Mouse (Mus musculus) activated CD4-positive, CD25-positive, alpha-beta regulatory T cell, adult 4 months (primary cell): Measurements from ENCODE around the gene Pxdn. TPM values are rescaled to one million over a fixed set of nuclear protein-coding genes. Genes with fewer than 3 reads are reported as not detected.

Experiments
- ATAC-seq: one replicate; pipeline ENCODE4 v1.8.0; 2017
- polyA plus RNA-seq, 2 experiments: library from polyadenylated mRNA; unstranded; fragments of 100-300 nt; shearing (Covaris generic); gene quantifications; one replicate each; pipeline ENCODE4 v1.2.1; 2017

Gene Pxdn
- polyA plus RNA-seq = not detected

DNA sequence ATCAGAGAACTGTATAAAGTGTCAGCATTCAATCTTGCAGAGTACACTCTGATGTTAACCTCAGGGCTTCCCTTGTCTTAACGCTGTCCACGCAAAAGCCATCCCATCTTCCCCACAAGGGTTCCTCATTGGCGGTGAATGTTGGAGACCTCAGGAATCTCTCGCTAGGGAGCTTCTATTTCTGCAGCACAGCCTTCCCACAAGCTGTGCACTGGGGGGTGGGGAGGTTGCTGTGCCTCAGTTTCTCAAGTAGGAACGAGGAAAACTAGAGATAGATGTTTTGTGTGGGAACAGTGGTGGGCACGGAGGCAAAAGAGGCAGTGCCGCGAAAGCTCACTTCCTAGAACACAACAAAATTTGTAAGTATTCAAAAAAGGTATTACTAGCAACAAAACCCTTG, at the start of gene Pxdn:
Gene Pxdn, plus strand, starts transcription at position 301 of the 400 bp plus-strand sequence.
- ATAC-seq = no peak

DNA sequence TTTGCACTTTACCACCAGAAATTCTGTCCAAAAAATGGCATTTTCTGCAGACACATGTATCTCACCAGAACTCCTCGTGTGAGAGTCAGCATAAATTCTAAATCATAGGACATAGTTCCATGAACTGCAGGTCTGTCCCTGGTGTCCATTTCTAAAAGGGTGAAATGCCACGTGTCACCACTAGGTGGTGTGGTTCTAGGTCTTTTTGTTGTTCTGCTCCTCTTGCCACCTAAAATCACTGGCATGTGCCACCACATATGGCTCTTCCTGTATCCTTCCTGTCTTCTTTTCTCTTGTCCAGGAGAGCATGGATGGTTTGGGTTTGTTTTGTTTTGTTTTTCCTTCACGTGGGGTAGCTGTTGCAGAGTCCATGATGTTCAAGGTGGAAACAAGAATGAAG, 42.7 kb upstream of the Pxdn start:
- no peak for ATAC-seq

DNA sequence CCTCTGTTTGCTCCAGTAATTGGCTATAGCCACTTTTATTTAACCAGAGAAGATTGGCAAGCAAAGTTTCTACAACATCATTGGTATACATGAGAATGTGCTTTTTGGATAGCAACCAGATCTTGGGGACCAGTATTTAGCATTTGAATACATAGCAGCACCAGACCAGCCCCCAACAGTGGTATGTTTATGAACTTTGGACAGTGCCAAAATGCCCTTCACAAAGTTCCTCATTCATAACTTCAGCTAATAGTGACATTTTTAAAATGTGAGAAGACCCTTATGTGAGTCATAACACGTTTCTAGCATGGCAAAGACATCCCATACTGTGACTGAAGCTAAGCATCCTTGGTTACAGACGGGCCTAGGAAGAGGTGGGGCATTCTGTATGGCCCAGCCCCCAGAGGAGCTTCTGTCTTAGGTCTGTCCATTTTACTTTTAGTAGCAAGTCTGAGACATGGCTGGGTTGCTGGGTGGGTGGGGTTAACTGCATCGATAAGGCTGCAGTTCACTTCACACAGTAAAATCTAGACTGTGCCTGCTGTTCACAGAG, 39.8 kb upstream of the Pxdn start:
- ATAC-seq = no peak

DNA sequence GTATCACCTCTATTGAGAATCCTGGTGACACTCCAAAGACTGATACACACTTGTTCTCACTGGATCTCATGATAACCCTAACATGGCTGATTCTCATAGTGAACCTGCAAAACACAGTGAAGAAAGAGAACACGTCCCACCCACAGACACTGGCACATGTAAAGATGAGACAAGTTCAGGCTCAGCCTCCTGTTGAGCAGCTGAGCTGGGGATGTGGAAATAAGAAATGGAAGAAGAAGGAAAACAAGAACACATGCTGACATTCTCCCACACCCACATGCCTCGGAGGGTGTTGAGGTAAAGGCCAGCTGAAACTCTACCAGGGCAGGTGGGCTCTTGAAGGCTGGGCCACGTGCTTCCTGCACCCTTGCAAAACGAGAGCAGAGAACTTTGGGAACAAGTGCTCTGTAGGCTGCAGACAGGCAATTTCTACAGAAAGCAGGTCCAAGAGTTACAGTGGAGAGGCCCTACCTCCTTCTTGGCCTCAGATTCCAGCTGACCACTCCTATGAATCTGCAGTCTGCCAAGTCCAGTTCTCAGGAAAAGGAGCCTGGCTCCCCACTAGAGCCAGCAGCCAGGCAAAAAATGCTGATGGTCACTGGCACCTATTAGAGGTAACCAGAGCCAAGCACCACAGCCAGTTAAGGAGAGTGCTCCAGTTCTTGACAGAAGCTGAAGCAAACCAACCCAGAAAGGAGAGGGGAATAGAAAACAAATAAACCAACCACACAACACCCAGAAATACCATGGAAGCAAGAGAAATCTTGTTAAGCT, 33.1 kb upstream of the Pxdn start:
- no peak for ATAC-seq

DNA sequence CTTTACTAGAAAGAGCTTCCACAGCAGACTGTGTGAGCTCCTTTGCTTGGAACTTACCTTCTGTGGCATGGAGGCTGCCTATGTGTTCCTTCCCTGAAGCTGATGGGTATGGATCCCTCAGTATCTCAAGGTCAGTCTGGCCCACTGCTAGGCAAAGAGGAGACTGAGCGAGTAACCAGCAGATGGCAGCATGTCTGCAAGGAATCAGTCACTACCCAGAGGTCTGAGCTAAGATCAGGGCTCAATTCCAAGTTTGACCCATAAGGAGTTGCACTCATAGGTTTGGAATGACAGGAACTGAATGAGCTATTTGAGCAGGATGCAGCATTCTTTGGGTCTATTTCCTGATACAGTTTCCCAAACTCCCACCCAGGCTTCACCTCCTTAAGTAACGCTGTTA, 30.4 kb upstream of the Pxdn start:
- no peak for ATAC-seq

DNA sequence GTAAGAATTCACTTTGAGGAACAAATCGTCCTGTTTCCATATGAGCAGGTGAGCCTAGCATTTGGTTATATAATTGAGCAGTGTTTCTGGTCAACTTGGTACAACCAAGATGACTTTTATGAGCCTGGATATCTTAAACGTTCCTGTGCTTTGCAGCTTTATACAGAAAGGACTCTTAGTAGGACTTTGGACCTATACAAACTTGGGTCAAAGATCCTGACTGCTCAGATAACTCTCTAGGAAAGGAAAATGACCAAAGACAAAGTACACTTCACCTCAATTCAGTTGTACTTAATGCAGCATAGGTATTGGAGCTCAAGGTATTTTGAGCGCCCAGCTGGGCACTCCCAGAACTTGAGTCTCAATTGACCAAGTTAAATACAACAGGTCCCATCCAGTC, 21.3 kb upstream of the Pxdn start:
- no peak for ATAC-seq

DNA sequence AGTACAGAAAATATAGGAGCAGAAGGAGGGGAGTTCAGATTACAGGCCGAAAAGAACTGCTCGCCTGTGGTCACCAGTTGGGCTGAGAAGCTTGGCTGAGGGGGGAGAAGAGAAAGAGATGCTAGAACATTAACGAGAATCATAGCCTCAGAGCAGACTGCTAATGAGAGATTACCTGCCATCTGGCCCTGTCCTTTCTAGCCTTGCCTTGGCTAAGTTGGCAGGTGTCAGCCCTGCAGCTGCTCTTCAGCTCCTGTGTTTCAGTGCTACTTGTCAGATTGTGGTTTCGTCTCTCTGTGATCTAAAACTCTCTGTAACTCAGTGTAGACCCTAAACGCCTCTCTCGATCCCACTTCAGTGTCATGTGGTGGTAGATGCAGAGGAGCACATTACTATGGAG, 20.6 kb upstream of the Pxdn start:
- no peak for ATAC-seq

DNA sequence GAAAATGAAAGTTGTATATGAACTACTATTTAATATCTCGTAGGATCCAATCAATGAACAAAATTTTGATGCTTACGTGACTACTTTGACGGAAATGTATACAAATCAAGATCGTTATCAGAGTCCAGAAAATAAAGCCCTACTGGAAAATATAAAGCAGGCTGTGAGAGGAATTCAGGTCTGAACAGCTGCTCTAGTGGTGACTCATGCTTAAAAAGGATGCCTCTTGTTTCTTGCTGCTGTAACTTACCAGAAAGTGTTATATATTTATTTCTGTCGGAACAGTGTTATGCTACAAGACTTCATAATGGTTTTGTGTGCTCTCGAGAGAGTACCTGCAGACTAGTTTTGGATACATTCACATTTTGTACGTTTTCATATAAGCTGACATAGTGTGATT, 17.1 kb upstream of the Pxdn start:
- ATAC-seq = no peak

DNA sequence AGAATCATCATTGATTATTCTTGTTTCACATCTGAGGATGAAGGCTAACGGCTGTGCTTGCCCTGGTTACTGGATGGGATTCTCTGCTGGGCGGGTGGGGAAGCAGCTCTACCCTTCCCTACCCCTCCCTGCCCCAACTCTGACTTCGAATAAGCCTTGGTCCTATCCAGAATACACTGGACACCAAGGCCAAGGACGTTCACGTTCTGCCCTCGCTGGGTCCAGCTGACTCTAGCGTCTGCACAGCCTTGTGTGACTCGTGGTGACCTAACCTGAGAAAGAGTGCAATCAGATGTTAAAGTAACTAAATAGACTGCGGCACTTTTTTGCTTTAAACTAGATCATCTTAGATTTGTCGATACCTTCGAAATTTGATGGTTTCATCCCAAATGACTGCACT, 15.9 kb upstream of the Pxdn start:
- ATAC-seq = no peak

DNA sequence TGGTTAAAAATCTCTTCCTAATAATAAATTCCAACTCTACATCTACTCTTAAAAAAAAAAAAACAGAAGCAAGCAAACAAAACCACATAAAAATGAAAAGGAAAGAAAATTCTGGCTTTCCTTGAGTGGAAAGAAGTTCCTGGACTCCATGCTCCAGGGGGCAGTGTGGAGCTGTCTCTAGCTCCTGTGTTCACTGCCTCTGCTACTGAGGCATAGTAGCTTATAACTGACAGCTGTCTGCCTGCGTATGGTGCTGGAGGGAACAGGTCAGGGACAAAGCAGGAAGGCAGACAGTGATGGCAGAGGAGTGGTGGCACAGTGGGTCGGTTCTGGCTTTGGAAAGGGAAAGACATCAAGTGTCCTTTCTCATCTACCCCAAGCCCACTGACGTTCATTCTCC, 10.5 kb upstream of the Pxdn start:
- ATAC-seq = no peak

DNA sequence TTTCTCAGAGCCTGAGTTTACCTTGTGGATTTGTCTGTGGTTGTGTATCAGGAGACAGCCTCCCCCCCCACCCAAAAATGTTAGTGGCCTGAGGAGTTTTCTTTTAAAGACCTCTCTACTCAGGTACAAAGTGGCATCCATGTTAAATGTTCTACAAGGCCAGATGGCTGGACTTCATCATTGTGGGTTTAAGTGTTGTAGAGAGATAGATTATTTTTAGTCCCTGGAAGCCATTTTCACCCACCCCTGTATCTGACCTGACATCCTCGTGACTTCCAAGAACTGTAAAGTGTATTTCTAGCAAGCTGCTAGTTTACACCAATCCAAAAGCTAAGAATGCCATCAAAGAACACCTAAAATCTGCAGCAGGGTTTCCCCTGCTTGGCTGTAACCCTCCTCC, 6.8 kb upstream of the Pxdn start:
- no peak for ATAC-seq

DNA sequence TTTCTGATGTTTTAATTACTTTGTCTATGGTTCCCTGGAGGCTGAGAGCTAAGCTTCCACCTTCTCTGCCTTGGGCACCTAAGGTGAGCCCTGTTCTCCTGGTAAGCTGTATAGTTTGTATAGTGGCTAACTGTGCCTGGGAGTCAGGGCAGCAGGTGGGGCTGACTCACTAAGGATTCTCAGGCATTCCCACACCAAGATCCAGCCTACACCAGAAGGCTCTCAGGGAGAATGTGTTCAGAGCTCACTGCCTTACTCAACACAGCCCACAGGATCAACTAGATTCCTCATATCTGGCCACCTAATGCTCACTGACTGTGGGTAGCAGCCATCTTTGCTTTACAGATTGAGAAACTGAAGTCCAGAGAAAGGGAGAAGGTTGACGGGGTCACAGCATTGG, 4.5 kb upstream of the Pxdn start:
- no peak for ATAC-seq

DNA sequence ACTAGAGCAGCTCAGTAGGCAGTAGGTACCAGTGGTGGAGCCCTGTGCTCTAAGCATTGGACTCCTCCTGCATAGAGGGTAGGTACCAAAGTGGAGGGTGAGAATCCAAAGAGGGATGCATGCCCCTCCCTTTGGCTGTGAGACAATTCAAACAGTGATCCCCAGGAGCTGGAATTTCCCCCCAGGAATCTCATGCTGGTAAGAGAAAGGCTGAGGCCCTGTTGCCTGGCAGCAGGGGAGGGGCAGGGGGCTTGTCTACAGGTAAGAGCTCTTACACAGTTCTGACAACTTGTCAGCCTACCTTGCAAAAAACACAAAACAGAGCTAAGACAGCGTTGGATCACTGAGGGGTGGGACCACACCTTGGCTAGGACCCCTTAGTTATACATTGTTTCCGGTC, 3.9 kb upstream of the Pxdn start:
- no peak for ATAC-seq

DNA sequence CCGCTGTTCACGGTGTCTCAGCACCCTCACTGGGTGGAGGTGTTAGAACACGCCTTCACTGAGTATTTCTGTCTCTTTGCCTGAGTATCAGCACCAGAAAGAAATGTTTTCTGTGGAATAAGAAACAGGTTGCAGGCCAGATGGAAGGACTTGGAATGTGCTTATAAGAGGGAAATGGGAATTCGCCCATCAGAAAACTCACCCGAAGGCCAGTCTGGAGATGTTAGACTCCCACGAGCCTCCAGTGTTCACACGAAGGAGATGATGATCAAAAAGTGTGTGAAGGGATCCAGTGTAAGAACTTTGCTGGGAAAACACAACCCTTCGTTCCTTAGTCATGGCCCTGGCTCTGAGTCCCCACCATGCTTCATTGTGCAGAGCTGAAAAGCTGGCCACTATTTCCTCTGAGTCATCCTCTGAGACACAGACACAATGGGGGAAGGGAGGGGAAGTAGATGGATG, 3.3 kb upstream of the Pxdn start:
- no peak for ATAC-seq

DNA sequence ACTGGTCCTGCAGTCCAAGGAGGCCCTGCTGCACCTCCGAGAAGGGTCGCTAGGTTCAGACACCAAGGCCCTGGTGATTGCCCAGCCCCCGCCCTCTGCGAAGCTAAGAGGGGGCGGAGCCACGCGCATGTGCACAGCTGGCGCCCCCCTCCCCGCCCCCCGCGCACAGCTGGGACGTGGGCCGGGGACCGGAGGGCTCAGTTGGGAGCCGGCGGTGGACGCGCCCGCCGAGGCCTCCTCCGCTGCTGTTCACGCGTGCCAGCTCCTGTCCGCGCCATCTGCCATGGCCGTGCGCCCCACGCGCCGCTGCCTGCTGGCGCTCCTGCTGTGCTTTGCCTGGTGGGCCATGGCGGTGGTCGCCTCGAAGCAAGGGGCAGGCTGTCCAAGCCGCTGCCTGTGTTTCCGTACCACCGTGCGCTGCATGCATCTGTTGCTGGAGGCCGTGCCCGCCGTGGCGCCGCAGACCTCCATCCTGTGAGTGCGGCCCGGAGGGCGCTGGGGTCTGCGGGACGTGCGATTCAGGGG, 505 bp downstream of the Pxdn start:
- ATAC-seq = no peak

DNA sequence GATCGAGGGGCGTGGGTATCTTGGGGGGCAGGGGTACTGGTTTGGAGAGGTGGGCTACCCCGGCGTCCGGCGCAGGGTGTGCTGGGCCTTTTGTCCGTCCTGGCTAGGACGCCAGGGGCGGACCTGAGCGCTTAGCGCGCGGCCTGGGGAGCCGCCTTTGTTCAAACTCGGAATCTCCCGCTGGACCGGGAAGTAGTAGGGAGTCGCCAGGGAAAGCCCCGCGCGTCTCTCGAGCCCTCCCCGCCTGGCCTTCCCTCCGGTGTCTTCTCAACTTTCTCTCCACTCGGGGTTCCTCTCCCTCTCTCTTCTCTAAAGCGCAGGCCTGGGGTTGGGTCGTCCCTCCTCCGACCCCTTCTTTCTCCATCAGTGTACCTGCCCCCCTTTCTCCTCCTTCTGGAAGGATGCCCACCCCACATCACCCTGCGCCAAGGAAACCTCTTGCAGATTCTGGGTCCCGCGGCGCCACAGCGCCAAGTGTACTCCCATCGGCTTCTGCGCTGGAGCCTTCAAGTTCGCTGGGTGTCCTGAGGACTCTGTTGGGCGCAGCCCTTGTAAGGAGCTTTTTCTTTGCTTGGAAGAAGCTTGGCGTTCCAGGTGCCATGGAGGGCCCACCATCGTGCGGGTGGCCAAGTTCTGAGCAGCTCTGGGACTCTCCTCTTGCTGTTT, 1.1 kb downstream of the Pxdn start:
- ATAC-seq = no peak

DNA sequence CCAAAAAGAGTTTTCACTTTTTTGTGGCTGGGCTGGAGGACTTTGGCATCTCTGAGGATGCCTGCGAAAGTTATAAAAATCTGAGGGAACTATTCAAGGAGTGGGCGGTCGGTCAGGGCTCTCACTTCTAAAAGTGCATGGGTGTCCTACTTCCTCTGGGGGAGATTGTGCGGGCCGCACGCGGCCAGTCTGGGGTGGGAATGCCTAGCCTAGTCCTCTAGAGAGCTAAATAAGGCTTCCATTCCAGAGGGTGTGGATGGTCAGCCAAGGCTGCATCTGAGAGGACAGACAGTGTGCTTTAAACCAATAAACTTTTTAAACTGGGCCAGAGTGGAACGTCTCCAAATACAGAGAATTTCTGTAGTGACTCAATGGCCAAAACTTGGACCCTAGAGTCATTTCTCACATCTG, 1.9 kb downstream of the Pxdn start:
- ATAC-seq = no peak

DNA sequence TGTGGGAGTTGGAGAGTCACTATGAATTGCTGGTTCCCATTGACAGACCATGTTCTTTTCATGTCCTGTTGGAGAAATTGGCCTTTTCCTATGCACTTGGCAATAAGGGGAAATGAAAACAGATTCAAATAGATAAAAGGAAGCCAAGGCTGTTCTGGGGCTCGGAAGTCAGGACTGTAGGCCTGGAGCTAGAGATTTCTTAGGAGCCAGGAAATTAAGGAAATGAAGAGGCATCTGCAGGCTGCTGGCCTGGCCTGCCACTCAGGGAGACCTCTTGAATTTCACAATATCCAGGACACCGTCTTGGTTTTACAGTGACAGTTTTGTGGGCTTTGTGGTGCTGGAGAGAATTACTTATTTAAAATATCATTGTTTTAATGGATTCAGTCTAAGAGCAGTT, 5.0 kb downstream of the Pxdn start:
- ATAC-seq = no peak

DNA sequence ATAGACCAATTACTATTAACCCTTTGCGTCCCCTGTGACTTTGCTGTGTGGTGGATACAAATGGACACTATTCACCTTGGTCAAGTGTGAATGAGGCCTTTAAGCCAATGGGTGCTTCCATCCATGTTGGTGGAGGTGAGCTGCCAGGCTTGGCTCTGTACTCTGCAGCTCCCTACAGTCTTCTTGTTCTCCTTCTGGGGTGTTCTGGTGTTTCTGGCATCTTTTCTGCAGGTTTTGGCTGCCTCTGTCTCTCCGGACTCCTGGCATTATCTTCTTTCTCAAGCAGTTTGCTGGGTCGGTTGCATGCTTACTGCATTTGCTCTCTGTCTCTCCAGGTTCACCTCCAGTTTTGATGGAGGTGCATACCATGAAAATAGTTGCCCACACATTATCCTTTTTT, 7.2 kb downstream of the Pxdn start:
- ATAC-seq = no peak

DNA sequence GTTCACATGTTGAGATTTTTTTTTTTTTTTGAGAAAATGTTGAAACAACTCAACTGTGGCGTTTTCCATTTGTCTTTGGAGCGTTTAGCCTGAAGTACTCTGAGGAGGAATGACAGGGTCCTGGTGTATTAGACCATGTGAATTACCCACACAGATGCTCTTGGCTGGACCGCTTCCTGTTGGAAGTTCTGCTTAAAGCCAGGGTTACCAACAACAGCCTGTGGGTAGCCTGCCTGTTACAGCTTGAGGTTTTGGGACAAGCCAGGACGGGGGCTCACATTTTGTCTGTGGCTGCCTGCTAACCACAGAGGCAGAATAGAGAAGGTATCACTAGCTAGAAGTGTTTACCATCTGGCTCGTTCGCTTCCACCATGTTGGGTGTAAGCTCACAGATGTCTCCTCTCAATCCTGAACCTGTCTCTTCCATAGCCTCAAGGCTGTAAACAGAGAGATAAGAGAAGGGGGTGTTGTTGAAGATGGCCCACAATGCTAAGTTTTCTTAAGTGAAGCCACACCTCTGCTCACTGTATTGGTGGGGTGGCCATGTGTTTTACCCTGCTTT, 7.9 kb downstream of the Pxdn start:
- ATAC-seq = no peak

DNA sequence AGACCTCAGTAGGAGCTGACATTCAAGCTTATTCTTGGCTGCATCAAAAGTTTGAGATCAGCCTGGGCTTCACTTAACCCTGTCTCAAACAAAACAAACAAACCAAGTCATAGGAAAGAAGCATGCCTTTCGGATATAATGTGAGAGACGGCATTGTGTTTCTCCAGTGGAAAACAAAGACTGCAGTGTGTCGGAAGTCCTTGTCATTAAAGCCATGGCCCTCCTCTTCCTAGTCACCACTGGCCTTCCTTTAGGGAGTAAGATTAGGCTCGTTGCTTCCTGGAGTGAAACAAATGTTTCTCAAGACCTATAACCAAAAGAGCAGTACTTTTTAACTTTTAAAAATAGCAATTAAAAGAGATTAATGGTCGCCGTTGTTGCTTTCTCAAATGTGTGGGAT, 13.6 kb downstream of the Pxdn start:
- ATAC-seq = no peak

DNA sequence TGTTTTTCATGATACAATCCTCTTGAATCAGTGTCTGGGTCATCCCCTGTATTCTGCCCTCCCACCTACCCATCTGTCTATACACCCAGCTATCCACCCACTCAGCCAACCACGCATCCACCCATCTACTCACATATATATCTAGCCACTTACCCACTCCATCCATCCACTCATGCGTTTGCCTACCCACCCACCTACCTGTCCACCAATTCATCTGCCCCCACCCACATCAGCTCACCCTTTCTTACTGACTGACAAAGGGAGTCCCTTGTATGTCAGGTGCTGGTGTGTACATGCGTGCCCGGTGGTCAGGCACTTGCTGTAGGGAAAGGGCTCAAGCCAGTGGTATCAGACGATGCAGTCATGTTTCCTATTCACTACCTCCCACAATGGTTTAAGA, 14.1 kb downstream of the Pxdn start:
- ATAC-seq = no peak

DNA sequence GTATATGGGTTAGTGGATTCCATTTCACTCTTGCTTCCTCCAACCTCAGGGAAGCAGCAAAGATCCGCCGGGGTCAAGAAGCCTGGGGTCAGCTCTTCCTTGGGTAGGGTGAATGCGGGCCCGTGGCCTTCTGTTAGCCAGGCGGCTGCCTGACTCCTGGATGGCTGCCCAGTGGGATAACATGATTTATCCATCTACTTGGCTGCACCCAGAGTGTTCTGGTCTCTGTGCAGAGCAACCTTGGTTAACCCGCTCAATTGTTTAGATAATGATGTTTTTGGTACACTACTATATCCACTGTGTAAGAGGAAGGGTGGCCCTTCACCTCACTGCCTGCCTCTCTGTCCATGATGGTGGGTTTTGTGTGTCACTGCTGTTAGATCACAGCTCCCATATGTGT, 14.7 kb downstream of the Pxdn start:
- ATAC-seq = no peak

DNA sequence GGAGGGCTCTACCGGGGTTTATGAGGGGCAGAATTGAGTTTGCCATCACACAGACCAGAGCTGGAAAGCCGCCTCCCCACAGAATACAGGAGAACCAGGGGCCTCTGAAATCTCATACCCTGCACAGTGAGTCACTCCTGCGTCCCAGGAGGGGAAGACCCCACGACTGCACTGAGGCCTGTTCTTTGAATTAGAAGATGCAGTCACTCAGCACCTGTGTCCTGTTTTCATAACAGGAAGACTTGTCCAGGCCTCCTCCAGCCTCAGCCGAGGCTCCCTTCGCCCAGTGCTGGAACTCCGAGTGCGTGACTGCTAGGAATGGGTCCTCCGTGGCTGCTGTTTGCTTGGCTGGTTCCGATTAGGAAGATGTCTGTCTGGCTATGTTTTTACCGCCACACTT, 16.6 kb downstream of the Pxdn start:
- no peak for ATAC-seq
